Comparison of ENCODE assay signal across 8 mouse cellular contexts in genomic region chr8:85452328-85452727, GRCm38 (mm10). TPM values are rescaled to one million over a fixed set of nuclear protein-coding genes. Genes with fewer than 3 reads are reported as not detected.
DNase-seq lines count a peak whose midpoint lies in the region; ATAC-seq and TF ChIP-seq lines count a peak whose summit lies in the region.
"Had no signal": no experiment of that assay in that cellular context is flagged by ENCODE, and none has a peak within 500 bp of the region (broad histone marks: within the 10 kb centered on the region; RNA-seq: fewer than 3 reads in every experiment).

No protein-coding gene starts in this region.

- no peaks in the 10 kb centered on the region for H3K36me3 ChIP-seq in embryonic facial prominence, embryonic 14.5 days (ENCODE audit: control insufficient read depth, insufficient read depth, low read length)
- H3K36me3 ChIP-seq in hindbrain, postnatal 0 days (ENCODE audit: insufficient read depth, low read length), result no peaks in the 10 kb centered on the region
- no peaks in the 10 kb centered on the region for H3K36me3 ChIP-seq in midbrain, postnatal 0 days (ENCODE audit: insufficient read depth, low read length)

- H3K4me1 ChIP-seq in embryonic facial prominence, embryonic 14.5 days (ENCODE audit: control insufficient read depth, insufficient read depth, low read length), result no peaks in the 10 kb centered on the region
- H3K4me1 ChIP-seq in hindbrain, postnatal 0 days (ENCODE audit: insufficient read depth, low read length), result no peaks in the 10 kb centered on the region
- H3K4me1 ChIP-seq in midbrain, postnatal 0 days (ENCODE audit: insufficient read depth, low read length), result no peaks in the 10 kb centered on the region

- H3K9me3 ChIP-seq in embryonic facial prominence, embryonic 14.5 days (ENCODE audit: control insufficient read depth, low read length), result no peaks in the 10 kb centered on the region
- no peaks in the 10 kb centered on the region for H3K9me3 ChIP-seq in hindbrain, postnatal 0 days (ENCODE audit: low read length)
- no peaks in the 10 kb centered on the region for H3K9me3 ChIP-seq in midbrain, postnatal 0 days (ENCODE audit: low read length)

- peak; percentile 53 to 61 for DNase-seq in kidney, postnatal 4 days
- no peak for DNase-seq in kidney, adult 11 months
- peak; percentile 79 for DNase-seq in embryonic facial prominence, embryonic 14.5 days (ENCODE audit: low spot score)
- DNase-seq in hindbrain, postnatal 0 days (ENCODE audit: low spot score), result peak; percentile 22
- DNase-seq in midbrain, postnatal 0 days (ENCODE audit: low spot score), result peak; percentile 14
- DNase-seq in left cerebral cortex, adult 8-10 months (ENCODE audit: low spot score in 2 of 2), result no peak
- DNase-seq in layer of hippocampus, postnatal 36 days, result no peak

- H3K9ac ChIP-seq in embryonic facial prominence, embryonic 14.5 days (ENCODE audit: low read depth, low read length), result 0 out of 2 replicates have a peak overlapping the region, but pooled peaks have one; percentile 30
- no peak overlapping the region for H3K9ac ChIP-seq in hindbrain, postnatal 0 days (replicated peaks; ENCODE audit: low read length)
- H3K9ac ChIP-seq in midbrain, postnatal 0 days (replicated peaks; ENCODE audit: low read length, poor library complexity, severe bottlenecking), result peak overlapping the region; percentile 42; the same call in 1 of the 2 replicates

- WGBS in embryonic facial prominence, embryonic 14.5 days, result 32% methylated on average over 8 of the region's 14 CpGs
- WGBS in hindbrain, postnatal 0 days, result 16% methylated on average over 13 of the region's 14 CpGs
- 20% methylated on average over 14 of the region's 14 CpGs for WGBS in midbrain, postnatal 0 days

- H3K4me3 ChIP-seq in embryonic facial prominence, embryonic 14.5 days (ENCODE audit: low read depth, low read length), result 0 out of 2 replicates have a peak overlapping the region, but pooled peaks have one; percentile 4
- no peak overlapping the region for H3K4me3 ChIP-seq in hindbrain, postnatal 0 days (ENCODE audit: low read length)
- H3K4me3 ChIP-seq in midbrain, postnatal 0 days (ENCODE audit: low read depth, low read length), result no peak overlapping the region
- H3K4me3 ChIP-seq: myocyte had no signal

- H3K4me2 ChIP-seq in embryonic facial prominence, embryonic 14.5 days (ENCODE audit: low read depth, low read length), result peak overlapping the region; percentile 43
- H3K4me2 ChIP-seq in hindbrain, postnatal 0 days (ENCODE audit: low read depth, low read length), result peak overlapping the region; percentile 38
- peak overlapping the region; percentile 18; the same call in 1 of the 2 replicates for H3K4me2 ChIP-seq in midbrain, postnatal 0 days (ENCODE audit: low read depth, low read length, poor library complexity, severe bottlenecking)

- TF ChIP-seq CTCF in hindbrain, postnatal 0 days (IDR thresholded peaks at IDR 0.05; ENCODE audit: low read depth), result no peak
- TF ChIP-seq CTCF in midbrain, postnatal 0 days (IDR thresholded peaks at IDR 0.05), result no peak

- H3K27ac ChIP-seq in embryonic facial prominence, embryonic 14.5 days (replicated peaks; ENCODE audit: low read depth, low read length), result no peak overlapping the region
- H3K27ac ChIP-seq in hindbrain, postnatal 0 days, result no peak overlapping the region
- H3K27ac ChIP-seq in midbrain, postnatal 0 days (ENCODE audit: low read depth, low read length), result no peak overlapping the region

- H3K27me3 ChIP-seq in embryonic facial prominence, embryonic 14.5 days (replicated peaks; ENCODE audit: control insufficient read depth, insufficient read depth, low read length), result no peaks in the 10 kb centered on the region
- H3K27me3 ChIP-seq in hindbrain, postnatal 0 days (ENCODE audit: insufficient read depth, low read length), result no peaks in the 10 kb centered on the region
- H3K27me3 ChIP-seq in midbrain, postnatal 0 days (ENCODE audit: insufficient read depth, low read length), result no peaks in the 10 kb centered on the region

- ATAC-seq in embryonic facial prominence, embryonic 14.5 days (ENCODE audit: low read depth), result no peak
- no peak for ATAC-seq in hindbrain, postnatal 0 days
- no peak for ATAC-seq in midbrain, postnatal 0 days (ENCODE audit: low FRiP score)

RNA-seq across cellular contexts. Expression of gene 4921524J17Rik, which starts 19.7 kb away (rescaled TPM):
- polyA plus RNA-seq in embryonic facial prominence, embryonic 14.5 days (2014; fragmentation: Nextera tagmentation; extraction: Ambion mirVana), result 50.2 and 53.4 TPM in 2 replicates
- 11.6 and 13.6 TPM in 2 replicates for total RNA-seq in hindbrain, postnatal 0 days (2014; rRNA removed)
- 43.0 and 47.4 TPM in 2 replicates for polyA plus RNA-seq in hindbrain, postnatal 0 days (2015; fragmentation: Nextera tagmentation; extraction: Ambion mirVana)
- total RNA-seq in midbrain, postnatal 0 days (2014; rRNA removed), result 13.4 and 17.9 TPM in 2 replicates
- polyA plus RNA-seq in midbrain, postnatal 0 days (2015; fragmentation: Nextera tagmentation; extraction: Ambion mirVana), result 40.7 and 48.0 TPM in 2 replicates
- total RNA-seq in left cerebral cortex, adult 8-10 months (2022), result 10 to 100 TPM in 2 of 4 experiments, 1 to 10 TPM in 2; 8.9 to 11.2 (median 9.8) TPM
- 10 to 100 TPM; 16.8 to 17.1 TPM for total RNA-seq in layer of hippocampus, postnatal 36 days (2021)

RNA-seq across cellular contexts. Expression of gene Gpt2, which starts 40.0 kb away (rescaled TPM):
- polyA plus RNA-seq in embryonic facial prominence, embryonic 14.5 days (2014; fragmentation: Nextera tagmentation; extraction: Ambion mirVana), result 33.3 and 34.0 TPM in 2 replicates
- 99.4 and 107 TPM in 2 replicates for total RNA-seq in hindbrain, postnatal 0 days (2014; rRNA removed)
- 43.2 and 46.4 TPM in 2 replicates for polyA plus RNA-seq in hindbrain, postnatal 0 days (2015; fragmentation: Nextera tagmentation; extraction: Ambion mirVana)
- total RNA-seq in midbrain, postnatal 0 days (2014; rRNA removed), result 64.6 and 69.4 TPM in 2 replicates
- 29.2 and 30.0 TPM in 2 replicates for polyA plus RNA-seq in midbrain, postnatal 0 days (2015; fragmentation: Nextera tagmentation; extraction: Ambion mirVana)
- 10 to 100 TPM; 43.6 to 52.6 (median 49.1) TPM for total RNA-seq in left cerebral cortex, adult 8-10 months (2022)
- total RNA-seq in layer of hippocampus, postnatal 36 days (2021), result 10 to 100 TPM; 75.5 to 86.1 TPM

Comparison
In these comparisons a context has a peak if more than half of its experiments do, and no peak if none do; other contexts are left out.
1. DNase-seq: peak in kidney, postnatal 4 days (2 of 2), embryonic facial prominence, embryonic 14.5 days (single experiment), hindbrain, postnatal 0 days (single experiment) and midbrain, postnatal 0 days (single experiment); none in kidney, adult 11 months (single experiment), left cerebral cortex, adult 8-10 months (0 of 2) and layer of hippocampus, postnatal 36 days (0 of 2).
2. Peak in every context shown above with its lines, with median percentiles within 50 percentile points of each other: H3K4me2 ChIP-seq.